Mouse (Mus musculus) heart, adult 8-10 months (tissue): ENCODE data around the gene Gm6871. TPM values are rescaled to one million over a fixed set of nuclear protein-coding genes. Genes with fewer than 3 reads are reported as not detected.

ENCODE experiments used
- total RNA-seq, 4 experiments: library from RNA; stranded (reverse); gene quantifications; 2 replicates each; pipeline ENCODE4 v1.2.4; 2022

The Gm6871 gene
- total RNA-seq, 4 experiments from 2014 or later, result not detected

Other genes with a start within 250 kb of the Gm6871 start
- 10 to 100 TPM in 3 of 4 experiments, 1 to 10 TPM in 1; 9.8 to 13.7 (median 10.4) TPM for gene AI987944, start 180.3 kb downstream of the Gm6871 start, total RNA-seq
- under 1 TPM; 0.22 to 0.44 (median 0.30) TPM for gene Vmn2r57, start 125.0 kb downstream of the Gm6871 start, total RNA-seq
- gene Gm20449, start 74.2 kb downstream of the Gm6871 start, total RNA-seq, result under 1 TPM in 2 of 4 experiments, not detected in 2; 0.09 to 0.22 TPM
- gene AW146154, start 73.8 kb downstream of the Gm6871 start, total RNA-seq, result 1 to 10 TPM; 4.1 to 5.8 (median 4.9) TPM
- gene 2610021A01Rik, start 25.6 kb upstream of the Gm6871 start, total RNA-seq, result 10 to 100 TPM in 1 of 4 experiments, 1 to 10 TPM in 3; 6.3 to 11.8 (median 8.6) TPM
- gene Zfp788, start 59.5 kb upstream of the Gm6871 start, total RNA-seq, result 10 to 100 TPM in 2 of 4 experiments, 1 to 10 TPM in 2; 8.3 to 10.3 (median 9.7) TPM